Mouse (Mus musculus) thymus, postnatal 4 days (tissue): ENCODE measurements around the gene Nutf2.

Experiments used
- DNase-seq: peaks from one replicate; pipeline ENCODE4 v3.0.0; 2021

Gene Nutf2

DNA sequence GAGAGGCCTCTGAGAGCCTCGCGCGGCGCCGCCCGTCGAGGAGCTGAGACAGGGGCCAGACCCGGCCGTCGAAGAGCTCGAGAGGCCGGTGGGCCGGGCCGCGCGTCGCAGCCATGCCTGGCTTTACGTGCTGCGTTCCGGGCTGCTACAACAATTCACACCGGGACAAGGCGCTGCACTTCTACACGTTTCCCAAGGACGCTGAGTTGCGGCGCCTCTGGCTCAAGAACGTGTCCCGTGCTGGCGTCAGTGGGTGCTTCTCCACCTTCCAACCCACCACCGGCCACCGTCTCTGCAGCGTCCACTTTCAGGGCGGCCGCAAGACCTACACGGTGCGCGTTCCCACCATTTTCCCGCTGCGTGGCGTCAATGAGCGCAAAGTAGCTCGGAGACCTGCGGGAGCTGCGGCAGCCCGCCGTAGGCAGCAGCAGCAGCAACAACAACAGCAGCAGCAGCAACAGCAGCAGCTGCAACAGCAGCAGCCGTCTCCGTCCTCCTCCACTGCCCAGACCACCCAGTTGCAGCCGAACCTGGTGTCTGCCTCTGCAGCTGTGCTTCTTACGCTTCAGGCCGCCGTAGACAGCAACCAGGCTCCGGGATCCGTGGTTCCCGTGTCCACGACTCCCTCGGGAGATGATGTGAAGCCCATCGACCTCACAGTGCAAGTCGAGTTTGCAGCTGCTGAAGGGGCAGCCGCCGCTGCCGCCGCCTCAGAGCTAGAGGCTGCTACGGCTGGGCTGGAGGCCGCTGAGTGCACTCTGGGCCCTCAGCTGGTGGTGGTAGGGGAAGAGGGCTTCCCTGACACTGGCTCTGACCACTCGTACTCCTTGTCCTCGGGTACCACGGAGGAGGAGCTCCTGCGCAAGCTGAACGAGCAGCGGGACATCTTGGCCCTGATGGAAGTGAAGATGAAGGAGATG lies 4.9 kb upstream of the Nutf2 start:
- peak; percentile 68 for DNase-seq

DNA sequence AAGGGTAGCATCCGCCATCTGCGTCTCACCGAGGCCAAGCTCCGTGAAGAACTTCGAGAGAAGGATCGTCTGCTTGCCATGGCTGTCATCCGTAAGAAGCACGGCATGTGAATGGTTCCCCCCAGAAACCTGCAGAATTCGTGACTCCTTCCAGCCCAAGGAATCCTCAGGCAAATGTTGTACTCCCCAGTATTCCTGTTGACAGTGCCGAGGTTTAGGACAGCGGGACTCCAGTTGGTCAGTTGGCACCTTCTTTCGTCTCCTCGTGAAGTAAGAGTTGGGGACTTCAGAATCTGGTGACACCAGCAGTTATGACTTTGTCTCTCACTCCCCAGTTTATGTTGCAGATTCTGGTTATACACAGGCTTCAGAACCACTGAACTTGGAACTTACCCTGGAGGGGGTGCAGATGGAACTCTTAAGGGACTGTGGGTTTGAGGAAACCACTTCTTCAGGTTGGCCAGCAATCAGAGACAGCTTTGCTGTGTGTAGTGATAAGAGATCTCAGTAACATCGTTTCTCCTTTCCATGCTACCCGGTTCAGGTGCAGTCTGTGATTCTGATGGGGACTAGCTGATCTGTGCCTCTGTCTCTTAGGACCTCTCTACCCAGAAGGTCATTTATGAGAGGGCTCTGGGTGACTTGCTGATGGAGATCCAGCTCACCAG lies 4.1 kb upstream of the Nutf2 start:
- DNase-seq, result no peak

GRCm38 (mm10) chr8:105858495-105858894 lies 1.9 kb upstream of the Nutf2 start:
- DNase-seq, result no peak

DNA sequence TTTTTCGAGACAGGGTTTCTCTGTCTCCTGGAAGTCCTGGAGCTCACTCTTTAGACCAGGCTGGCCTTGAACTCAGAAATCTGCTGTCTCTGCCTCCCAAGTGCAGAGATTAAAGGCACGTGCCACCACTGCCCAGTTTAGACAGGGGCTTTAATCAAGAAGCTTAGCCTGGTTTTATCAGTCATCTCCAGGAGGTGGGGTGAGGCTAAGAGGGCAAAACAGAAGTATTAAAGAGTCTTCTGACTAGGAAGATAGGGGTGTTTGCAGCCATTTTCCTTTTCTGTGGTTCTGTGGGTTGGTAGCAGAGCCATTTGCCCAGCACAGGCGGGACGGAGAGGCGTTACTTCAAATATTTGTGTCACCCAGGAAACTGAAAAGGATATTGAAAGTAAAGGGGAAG lies 1.1 kb upstream of the Nutf2 start:
- DNase-seq, result no peak

GRCm38 (mm10) chr8:105861951-105862350 lies 1.6 kb downstream of the Nutf2 start:
- DNase-seq, result peak; percentile 40

GRCm38 (mm10) chr8:105866364-105867029 lies 6.1 kb downstream of the Nutf2 start:
- DNase-seq, result peak; percentile 39

GRCm38 (mm10) chr8:105874301-105874700 lies 13.9 kb downstream of the Nutf2 start:
- no peak for DNase-seq

GRCm38 (mm10) chr8:105880754-105881520 lies 20.6 kb downstream of the Nutf2 start, which contains the start of gene Edc4:
Gene Edc4, plus strand, starts transcription at chr8:105880881.
- DNase-seq, result peak; percentile 89

DNA sequence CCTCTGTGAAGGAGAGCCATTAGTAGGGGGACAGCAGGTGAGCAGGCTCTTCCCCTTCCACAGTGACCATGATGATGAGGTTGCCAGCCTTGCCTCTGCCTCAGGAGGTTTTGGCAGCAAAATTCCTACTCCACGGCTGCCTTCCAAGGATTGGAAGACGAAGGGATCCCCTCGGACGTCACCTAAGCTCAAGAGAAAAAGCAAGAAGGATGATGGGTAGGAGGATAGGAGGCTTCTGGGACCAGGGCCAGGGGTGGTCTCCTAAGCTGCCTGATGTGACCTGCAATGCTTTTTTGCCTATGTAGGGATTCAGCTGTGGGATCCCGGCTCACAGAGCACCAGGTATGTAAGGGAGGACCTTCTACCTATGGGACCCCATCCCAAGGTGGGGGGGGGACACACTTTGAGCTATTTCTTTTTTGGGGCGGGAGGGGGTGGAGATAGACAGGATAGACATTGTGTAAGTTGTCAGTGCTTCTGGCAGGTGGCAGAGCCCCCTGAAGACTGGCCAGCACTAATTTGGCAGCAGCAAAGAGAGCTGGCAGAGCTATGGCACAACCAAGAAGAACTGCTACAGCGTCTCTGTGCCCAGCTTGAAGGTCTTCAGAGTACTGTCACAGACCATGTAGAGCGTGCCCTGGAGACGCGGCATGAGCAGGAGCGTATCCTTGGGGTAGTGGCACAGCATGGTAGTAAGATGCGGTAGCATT lies 29.5 kb downstream of the Nutf2 start:
- no peak for DNase-seq

DNA sequence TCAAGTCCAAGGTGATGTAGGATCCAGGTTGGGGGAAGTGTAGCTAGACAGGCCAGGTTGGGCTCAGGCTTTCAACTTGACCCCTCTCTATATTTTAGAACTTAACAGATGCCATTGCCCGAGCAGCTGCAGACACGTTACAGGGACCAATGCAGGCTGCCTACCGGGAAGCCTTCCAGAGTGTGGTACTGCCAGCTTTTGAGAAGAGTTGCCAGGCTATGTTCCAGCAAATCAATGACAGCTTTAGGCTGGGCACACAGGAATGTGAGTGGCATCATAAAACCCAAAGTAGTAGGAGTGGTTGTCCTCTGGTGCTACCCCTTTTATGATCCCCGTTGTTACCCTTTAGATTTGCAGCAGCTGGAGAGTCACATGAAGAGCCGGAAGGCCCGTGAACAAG lies 30.5 kb downstream of the Nutf2 start:
- DNase-seq, result no peak

DNA sequence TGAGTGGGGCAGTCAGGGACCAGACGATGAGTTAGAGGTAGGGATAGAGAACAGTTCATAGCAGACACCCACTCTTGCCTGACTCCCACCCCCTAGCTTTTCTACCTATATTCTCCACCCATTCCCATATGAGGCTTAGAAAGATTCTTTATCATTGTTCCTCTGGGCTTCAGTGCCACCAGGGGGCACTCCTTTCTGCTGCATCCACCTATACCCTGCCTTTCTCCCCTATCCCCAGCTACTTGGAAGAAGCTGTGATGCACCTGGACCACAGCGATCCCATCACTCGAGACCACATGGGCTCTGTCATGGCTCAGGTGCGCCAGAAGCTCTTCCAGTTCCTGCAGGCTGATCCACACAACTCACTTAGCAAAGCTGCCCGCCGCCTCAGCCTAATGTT lies 32.1 kb downstream of the Nutf2 start:
- DNase-seq, result peak; percentile 70

DNA sequence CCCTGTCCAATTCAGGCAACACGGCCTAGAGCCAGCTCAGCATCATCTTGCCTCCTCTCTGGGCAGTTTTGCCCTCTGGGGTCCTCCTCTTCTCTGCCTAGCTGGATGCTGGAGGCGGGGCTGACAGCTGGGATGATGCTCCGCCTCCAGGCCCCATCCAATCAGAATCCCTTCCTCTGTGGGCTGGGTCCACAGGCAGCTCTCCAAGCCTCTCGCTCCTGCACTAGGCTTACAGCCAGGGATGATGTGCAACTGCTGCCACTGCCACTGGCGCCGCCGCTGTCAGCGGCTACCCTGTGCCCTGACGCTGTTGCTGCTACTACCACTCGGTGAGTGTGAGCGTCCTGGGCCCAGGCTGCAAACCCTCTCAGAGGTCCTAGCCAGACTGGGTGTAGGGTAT lies 33.0 kb downstream of the Nutf2 start, which contains the start of gene Nrn1l:
Nrn1l (plus strand) TSS at position 229 of the 400 bp plus-strand sequence.
- DNase-seq, result peak; percentile 50

- no peak for DNase-seq
These were observed 37.6 kb downstream of the Nutf2 start for GRCm38 (mm10) chr8:105897801-105898480.

- peak; percentile 95 for DNase-seq
These were observed 40.0 kb downstream of the Nutf2 start, which contains the start of gene Pskh1 for GRCm38 (mm10) chr8:105900180-105900940. Gene Pskh1, plus strand, starts transcription at chr8:105900441.

DNA sequence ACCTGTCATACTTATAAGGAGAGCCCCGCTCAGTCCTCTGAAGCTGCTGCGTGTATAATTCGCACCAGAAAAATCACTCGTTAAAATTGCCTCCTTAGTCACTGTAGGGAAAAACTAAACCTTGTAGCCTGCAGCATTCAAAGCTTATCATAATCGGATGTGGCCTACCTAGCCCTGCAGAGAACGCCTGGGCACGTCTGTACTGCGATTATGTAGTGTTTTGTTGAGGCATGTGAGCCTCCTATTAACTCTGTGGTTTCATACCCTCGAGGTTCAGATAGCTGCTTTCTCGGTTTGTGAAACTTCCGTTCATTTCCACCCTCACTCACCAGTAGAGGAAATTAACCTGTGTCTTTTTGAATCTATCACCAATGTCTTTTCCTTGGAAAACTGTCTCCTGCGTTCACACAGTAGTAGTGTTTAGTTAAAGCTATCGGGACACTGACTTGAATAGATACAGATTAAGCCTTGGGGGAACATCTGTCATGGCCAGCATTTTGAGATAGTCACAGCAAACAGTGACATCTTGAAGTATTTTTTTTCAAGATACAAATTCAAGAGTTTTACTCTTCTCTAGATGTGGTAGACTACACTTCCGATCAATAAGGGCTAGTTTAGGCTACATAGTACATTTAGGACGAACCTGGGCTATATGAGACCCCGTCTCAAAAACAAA lies 40.7 kb downstream of the Nutf2 start:
- no peak for DNase-seq

- DNase-seq, result no peak
These were observed 59.0 kb downstream of the Nutf2 start for GRCm38 (mm10) chr8:105919390-105919789.

DNA sequence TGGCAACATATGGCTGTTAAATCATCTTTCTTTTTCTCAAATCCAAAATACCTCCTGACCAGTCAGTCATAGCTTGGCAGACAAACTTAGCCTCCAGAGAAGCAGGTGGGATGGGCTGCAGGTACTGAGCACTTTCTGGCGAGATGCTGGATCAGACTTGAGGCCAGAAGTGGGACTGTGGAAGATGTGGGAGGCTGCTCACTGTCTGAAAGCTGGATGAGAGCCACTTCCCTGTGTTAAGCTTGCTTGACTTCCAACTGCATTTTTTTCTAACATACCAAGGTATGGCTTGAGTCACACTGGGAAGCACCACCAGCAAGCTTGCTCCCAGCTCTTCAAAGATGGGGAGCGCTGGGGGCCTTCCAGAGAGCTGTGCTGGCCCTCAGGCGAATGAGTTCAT lies 64.7 kb downstream of the Nutf2 start:
- DNase-seq, result no peak
